Mouse (Mus musculus) stomach, postnatal 0 days (tissue): Measurements from ENCODE around the gene Sphk1.

Experiments used
- CTCF ChIP-seq: IDR thresholded peaks from 2 replicates; pipeline ENCODE4 v1.5.1; 2016; ENCODE audit warnings: antibody characterized with exemption, low read depth, mild to moderate bottlenecking, moderate library complexity
- EP300 ChIP-seq: optimal IDR thresholded peaks from 2 replicates; pipeline ENCODE3; 2016; ENCODE audit warnings: antibody characterized with exemption

- TF ChIP-seq EP300 (peak; percentile 24), CTCF (no peak)
These were observed 36.1 kb upstream of the Sphk1 start for GRCm38 (mm10) chr11:116494474-116495174.
